Mouse (Mus musculus) ovary, postnatal 14 days (tissue): ENCODE results near the gene Stx6.
"Not testable (repeated sequence)": the region's sequence is repeated elsewhere in the genome, so short reads cannot be mapped to it uniquely, and the experiment has no call there.

Experiments
- DNase-seq: peaks from one replicate; pipeline ENCODE4 v3.0.0; 2022; ENCODE audit warnings: low spot score

Stx6 gene

GRCm38 (mm10) chr1:155167453-155167852 lies 8.9 kb downstream of the Stx6 start:
- DNase-seq, result no peak

DNA sequence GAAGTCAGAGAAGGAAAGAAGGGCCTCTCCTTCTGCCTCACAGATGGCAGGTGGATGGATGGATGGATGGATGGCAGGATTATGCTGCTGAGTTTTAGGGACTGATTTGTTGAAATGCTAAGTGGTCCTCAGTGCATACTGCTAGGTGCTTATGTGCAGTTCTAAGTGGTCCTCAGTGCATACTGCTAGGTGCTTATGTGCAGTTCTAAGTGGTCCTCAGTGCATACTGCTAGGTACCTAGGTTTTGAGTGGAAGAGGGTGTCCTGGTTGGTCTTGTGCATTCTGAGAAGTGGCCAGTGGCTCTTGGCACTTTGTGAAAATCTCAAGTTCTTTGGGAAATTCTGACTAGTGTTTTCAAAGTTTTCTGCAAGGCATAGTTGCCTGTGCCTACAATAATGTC lies 11.4 kb downstream of the Stx6 start:
- DNase-seq, result no peak

DNA sequence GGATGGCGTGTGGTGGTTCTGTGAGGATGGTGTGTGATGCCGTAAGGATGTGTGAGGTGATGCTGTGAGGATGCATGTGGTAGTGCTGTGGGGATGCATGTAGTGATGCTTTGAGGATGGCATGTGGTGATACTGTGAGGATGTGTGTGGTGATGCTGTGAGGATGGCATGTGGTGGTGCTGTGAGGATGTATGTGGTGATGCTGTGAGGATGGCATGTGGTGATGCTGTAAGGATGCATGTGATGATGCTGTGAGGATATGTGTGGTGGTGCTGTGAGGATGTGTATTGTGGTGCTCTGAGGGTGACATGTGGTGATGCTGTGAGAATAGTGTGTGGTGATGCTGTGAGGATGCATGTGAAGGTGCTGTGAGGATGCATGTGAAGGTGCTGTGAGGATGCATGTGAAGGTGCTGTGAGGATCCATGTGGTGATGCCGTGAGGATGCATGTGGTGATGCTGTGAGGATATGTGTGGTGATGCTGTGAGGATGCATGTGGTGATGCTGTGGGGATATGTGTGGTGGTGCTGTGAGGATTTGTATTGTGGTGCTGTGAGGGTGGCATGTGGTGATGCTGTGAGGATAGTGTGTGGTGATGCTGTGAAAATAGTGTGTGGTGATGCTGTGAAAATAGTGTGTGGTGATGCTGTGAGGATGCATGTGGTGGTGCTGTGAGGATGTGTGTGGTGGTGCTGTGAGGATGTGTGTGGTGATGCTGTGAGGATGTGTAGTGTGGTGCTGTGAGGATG lies 14.6 kb downstream of the Stx6 start:
- no peak for DNase-seq

DNA sequence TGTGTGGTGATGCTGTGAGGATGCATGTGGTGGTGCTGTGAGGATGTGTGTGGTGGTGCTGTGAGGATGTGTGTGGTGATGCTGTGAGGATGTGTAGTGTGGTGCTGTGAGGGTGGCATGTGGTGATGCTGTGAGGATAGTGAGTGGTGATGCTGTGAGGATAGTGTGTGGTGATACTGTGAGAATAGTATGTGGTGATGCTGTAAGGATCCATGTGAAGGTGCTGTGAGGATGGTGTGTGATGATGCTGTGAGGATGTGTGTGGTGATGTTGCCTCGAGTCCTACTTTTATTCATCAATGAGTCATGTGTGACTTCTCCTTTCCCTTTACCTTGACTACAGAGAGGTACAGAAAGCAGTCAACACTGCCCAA lies 15.1 kb downstream of the Stx6 start:
- DNase-seq, result not testable (repeated sequence)

DNA sequence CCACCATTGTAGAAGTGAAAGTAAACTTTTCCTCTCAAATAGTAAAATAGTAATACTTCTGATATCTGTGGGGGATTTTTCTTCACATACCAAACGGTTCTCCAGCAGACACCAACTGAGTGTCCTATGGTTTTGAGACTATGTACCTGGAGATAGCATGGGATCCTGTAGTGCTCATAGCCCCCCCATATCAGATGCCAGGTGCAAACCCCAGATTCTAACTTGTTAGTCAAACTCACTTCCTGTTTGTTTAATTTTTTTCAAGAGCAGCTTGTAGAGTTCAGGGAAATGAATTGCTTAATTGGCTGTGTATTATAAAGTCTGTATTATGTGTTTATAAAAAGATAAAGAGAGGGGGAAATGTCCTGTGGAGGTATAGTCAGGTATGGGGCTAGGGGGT lies 15.9 kb downstream of the Stx6 start:
- DNase-seq, result no peak

DNA sequence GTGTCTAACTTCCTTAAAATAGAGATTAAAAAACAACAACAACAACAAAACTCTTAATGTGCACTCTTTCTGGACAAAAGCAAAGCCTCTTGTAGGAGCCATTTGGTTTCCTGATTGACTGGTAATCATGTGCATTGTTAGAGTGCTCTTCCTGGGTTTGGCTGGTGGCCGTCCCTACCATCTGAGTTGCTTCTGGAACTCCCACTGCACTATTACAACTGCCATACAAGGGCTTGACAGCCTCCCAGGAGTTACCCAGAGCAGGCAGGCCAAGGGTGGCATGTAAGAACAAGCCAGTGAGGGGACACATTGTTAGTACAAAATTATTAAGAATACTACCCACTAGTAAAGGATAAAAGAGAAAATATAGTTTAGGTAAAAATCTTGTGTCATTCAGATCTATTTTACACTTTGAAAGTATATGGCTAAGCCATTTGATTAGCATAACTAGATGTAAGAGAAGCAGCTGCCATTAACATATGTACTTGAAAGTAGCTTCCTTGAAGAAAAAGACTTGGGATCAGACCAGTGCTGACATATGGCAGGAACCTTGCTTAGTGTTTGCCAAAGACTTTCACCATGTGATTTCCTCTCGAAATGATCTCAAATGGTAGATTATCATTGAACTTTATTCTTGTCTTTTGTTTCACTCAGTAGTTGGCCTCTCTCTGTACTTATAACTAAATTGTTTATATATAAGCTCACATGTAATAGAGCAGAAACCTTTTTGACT lies 19.8 kb downstream of the Stx6 start:
- no peak for DNase-seq

DNA sequence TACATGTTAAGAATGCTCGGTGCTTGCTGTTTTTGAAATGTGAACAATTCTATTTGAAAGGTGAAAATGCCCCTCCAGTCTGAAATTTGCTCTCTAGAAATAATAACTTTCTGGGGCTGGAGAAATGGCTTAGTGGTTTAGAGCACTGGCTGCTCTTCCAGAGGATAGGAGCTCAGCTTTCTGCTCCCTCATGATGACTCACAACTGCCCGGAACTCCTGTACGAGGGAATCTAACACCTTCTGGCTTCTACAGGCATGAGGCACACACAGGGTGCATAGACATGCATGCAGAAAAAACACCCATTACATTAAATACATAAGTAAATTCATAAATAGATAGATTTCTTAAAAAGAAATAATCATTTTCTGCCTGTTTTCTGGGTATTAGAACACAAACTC lies 25.7 kb downstream of the Stx6 start:
- DNase-seq, result no peak

GRCm38 (mm10) chr1:155188656-155189055 lies 30.1 kb downstream of the Stx6 start:
- DNase-seq, result no peak

- DNase-seq, result no peak
Observed at GRCm38 (mm10) chr1:155191219-155191618, 32.7 kb downstream of the Stx6 start.

DNA sequence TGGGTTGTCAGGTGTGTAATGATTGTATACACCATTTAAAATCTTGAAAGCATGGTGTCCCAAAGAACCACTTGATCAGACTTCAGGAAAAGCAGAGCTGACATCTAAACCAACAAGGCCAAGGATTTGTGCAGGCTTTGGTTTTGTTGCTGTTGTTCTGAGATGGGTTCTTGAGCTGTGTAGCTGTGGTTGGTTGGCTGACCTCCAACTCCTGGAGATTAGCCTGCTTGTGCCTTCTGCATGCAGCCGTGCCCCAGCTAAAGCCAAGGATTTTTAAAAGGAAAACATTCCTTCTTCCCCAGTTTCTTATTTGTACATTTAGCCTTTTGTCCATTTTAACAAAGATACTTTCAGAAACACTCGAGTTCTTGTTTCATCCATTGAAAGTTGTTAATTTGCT lies 33.2 kb downstream of the Stx6 start:
- DNase-seq, result no peak

GRCm38 (mm10) chr1:155192805-155193368 lies 34.4 kb downstream of the Stx6 start:
- DNase-seq, result no peak

- no peak for DNase-seq
Observed at GRCm38 (mm10) chr1:155196691-155197090, 38.2 kb downstream of the Stx6 start.

- DNase-seq, result no peak
Observed at GRCm38 (mm10) chr1:155199522-155199921, 41.0 kb downstream of the Stx6 start.

- no peak for DNase-seq
Observed at GRCm38 (mm10) chr1:155200967-155201366, 42.5 kb downstream of the Stx6 start.

DNA sequence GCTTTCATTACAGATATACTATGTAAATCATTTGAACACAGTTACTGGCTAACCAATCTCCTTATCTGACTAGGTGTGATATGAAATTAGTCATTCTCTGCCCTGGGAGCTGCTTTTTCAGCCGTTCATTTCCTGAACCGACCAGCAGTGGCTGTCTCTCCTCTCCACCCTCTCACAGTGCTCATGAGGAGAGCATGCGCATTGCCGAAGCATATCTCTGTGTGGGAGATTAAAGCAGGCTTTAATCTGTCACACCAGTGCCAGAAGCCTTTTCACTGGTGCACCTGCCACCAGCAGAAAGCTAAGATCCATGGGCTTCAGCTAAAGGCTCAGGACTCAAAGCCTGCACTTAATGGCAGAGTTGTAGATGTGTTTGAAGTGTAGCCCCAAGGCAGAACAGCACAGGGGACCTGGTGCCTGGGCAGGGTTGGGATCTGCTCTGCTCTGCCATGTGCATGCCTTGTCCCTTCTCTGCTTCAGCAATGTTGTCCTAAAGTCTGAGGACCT lies 42.9 kb downstream of the Stx6 start:
- DNase-seq, result no peak

- DNase-seq, result no peak
Observed at GRCm38 (mm10) chr1:155201914-155202313, 43.4 kb downstream of the Stx6 start.

GRCm38 (mm10) chr1:155202472-155202871 lies 44.0 kb downstream of the Stx6 start:
- DNase-seq, result no peak

DNA sequence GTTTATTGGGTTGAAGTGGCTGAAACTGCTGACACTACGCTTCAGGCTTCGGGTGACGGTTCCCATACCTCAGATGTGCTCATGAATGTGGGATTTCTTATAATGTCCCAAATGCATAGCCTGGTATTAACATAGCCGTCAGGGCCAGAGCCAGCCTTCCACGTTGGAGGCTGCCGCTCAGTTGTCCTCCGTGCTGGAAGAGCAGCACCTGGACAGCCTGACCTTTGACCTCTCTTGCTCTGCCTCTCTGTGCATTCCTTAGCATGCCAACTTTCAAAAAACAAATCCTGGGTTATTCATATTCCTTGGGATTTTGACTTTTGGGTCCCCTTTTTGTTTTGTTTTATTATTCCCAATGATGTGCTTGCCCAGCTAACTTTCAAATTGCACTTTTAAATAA lies 44.6 kb downstream of the Stx6 start:
- no peak for DNase-seq

- no peak for DNase-seq
Observed at GRCm38 (mm10) chr1:155203954-155204353, 45.4 kb downstream of the Stx6 start.

DNA sequence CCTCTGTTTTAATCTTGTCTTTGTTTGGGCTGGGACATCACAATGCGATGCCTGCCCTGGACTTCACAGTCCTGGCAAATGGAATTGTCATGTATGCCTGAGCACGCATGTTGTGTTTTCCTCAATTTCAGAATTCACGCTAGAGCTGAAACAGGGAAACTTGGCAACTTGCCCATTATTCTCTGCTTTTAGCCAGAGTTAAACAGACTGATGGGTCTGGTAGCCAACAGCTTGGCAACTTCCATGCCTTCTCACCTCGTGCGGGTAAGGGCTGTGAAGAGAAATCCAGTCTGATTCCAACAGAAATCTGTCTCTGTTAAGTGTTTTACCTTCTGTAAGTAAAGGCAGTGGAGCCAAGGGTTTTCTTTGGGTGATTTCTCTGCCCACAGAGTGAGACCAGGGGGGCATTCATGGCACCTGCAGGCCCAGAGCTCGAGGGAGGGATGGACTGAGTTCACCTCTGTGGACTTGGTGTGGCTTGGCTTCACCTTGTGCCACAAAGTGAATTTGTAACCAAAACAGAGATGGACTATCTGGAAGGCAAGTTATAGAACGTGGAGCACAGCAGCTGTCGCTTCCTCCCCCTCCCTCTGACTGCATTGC lies 46.1 kb downstream of the Stx6 start:
- DNase-seq, result no peak

- DNase-seq, result no peak
Observed at GRCm38 (mm10) chr1:155205311-155205710, 46.8 kb downstream of the Stx6 start.

- no peak for DNase-seq
Observed at GRCm38 (mm10) chr1:155205822-155206660, 47.5 kb downstream of the Stx6 start.
